Mouse (Mus musculus): ENCODE data around the gene Ttll5. TPM values are rescaled to one million over a fixed set of nuclear protein-coding genes. Genes with fewer than 3 reads are reported as not detected.

The Ttll5 gene
- polyA plus RNA-seq, 1 experiment from 2014 or later: 19.9 TPM

GRCm38 (mm10) chr12:85956251-85956650 lies 131.8 kb downstream of the Ttll5 start:
- H3K4me3 ChIP-seq (ENCODE audit: low read depth, low read length): no peak overlapping the region
- no peak overlapping the region for H3K27ac ChIP-seq (ENCODE audit: low read depth, low read length)
- 90% methylated on average over 6 of the region's 6 CpGs for WGBS
- H3K27me3 ChIP-seq (ENCODE audit: control insufficient read depth, insufficient read depth, low read length): no peaks in the 10 kb centered on the region
- H3K9ac ChIP-seq (ENCODE audit: low read length): no peak overlapping the region
- H3K36me3 ChIP-seq (ENCODE audit: control insufficient read depth, insufficient read depth, low read length): no peaks in the 10 kb centered on the region
- no peak overlapping the region for H3K4me2 ChIP-seq (ENCODE audit: low read depth, low read length, severe bottlenecking)
- no peak for ATAC-seq (replicated peaks; ENCODE audit: low FRiP score)
- DNase-seq (ENCODE audit: low spot score): no peak
- H3K4me1 ChIP-seq (replicated peaks; ENCODE audit: control insufficient read depth, insufficient read depth, low read length): no peaks in the 10 kb centered on the region
- H3K9me3 ChIP-seq (ENCODE audit: control insufficient read depth, low read length): no peaks in the 10 kb centered on the region

- Histone ChIP-seq H3K4me1 (replicated peaks; ENCODE audit: control insufficient read depth, insufficient read depth, low read length) (no peaks in the 10 kb centered on the region), H3K27me3 (ENCODE audit: control insufficient read depth, insufficient read depth, low read length) (no peaks in the 10 kb centered on the region), H3K4me2 (ENCODE audit: low read depth, low read length, severe bottlenecking) (no peak overlapping the region), H3K9ac (ENCODE audit: low read length) (no peak overlapping the region), H3K27ac (ENCODE audit: low read depth, low read length) (no peak overlapping the region), H3K9me3 (ENCODE audit: control insufficient read depth, low read length) (no peaks in the 10 kb centered on the region), H3K36me3 (ENCODE audit: control insufficient read depth, insufficient read depth, low read length) (no peaks in the 10 kb centered on the region), H3K4me3 (ENCODE audit: low read depth, low read length) (no peak overlapping the region)
- DNase-seq (ENCODE audit: low spot score) (no peak), ATAC-seq (replicated peaks; ENCODE audit: low FRiP score) (no peak)
- 89% methylated on average over 2 of the region's 2 CpGs for WGBS
Measured at GRCm38 (mm10) chr12:85958460-85958859, 134.0 kb downstream of the Ttll5 start.

- Histone ChIP-seq H3K4me3 (ENCODE audit: low read depth, low read length) (no peak overlapping the region), H3K9ac (ENCODE audit: low read length) (no peak overlapping the region), H3K27ac (ENCODE audit: low read depth, low read length) (no peak overlapping the region), H3K27me3 (ENCODE audit: control insufficient read depth, insufficient read depth, low read length) (no peaks in the 10 kb centered on the region), H3K9me3 (ENCODE audit: control insufficient read depth, low read length) (no peaks in the 10 kb centered on the region), H3K4me1 (replicated peaks; ENCODE audit: control insufficient read depth, insufficient read depth, low read length) (no peaks in the 10 kb centered on the region), H3K36me3 (ENCODE audit: control insufficient read depth, insufficient read depth, low read length) (no peaks in the 10 kb centered on the region), H3K4me2 (ENCODE audit: low read depth, low read length, severe bottlenecking) (no peak overlapping the region)
- ATAC-seq (replicated peaks; ENCODE audit: low FRiP score): no peak
- WGBS: 71% methylated on average over 10 of the region's 10 CpGs
- DNase-seq (ENCODE audit: low spot score): no peak
Measured at GRCm38 (mm10) chr12:85959822-85960501, 135.5 kb downstream of the Ttll5 start.

GRCm38 (mm10) chr12:85960699-85961098 lies 136.2 kb downstream of the Ttll5 start:
- Histone ChIP-seq H3K36me3 (ENCODE audit: control insufficient read depth, insufficient read depth, low read length) (no peaks in the 10 kb centered on the region), H3K27ac (ENCODE audit: low read depth, low read length) (no peak overlapping the region), H3K27me3 (ENCODE audit: control insufficient read depth, insufficient read depth, low read length) (no peaks in the 10 kb centered on the region), H3K4me2 (ENCODE audit: low read depth, low read length, severe bottlenecking) (no peak overlapping the region), H3K4me1 (replicated peaks; ENCODE audit: control insufficient read depth, insufficient read depth, low read length) (no peaks in the 10 kb centered on the region), H3K9ac (ENCODE audit: low read length) (no peak overlapping the region), H3K4me3 (ENCODE audit: low read depth, low read length) (no peak overlapping the region), H3K9me3 (ENCODE audit: control insufficient read depth, low read length) (no peaks in the 10 kb centered on the region)
- ATAC-seq (replicated peaks; ENCODE audit: low FRiP score) (no peak), DNase-seq (ENCODE audit: low spot score) (no peak)
- 88% methylated on average over 4 of the region's 4 CpGs for WGBS

DNA sequence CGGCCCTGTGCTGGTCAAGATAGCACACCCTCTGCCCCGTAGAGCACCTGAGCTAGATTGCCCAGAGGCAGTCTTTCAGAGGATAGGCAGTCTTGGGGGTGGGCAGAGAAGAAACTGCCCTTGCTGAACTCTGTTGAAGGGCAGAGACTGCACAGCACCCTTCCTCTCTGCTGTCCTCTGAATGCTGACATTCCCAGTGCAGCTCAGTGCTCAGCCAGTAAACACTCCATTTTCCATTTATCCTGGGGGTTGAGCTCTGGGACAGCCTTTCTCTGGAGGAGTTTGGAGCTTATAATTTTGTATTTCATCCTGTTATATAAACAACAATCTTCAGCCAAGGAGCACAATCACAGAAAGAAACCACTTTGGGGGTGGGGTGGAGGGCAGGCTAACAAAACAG lies 138.7 kb downstream of the Ttll5 start:
- H3K4me1 ChIP-seq (replicated peaks; ENCODE audit: control insufficient read depth, insufficient read depth, low read length): no peaks in the 10 kb centered on the region
- no peak overlapping the region for H3K9ac ChIP-seq (ENCODE audit: low read length)
- no peaks in the 10 kb centered on the region for H3K27me3 ChIP-seq (ENCODE audit: control insufficient read depth, insufficient read depth, low read length)
- no peak for ATAC-seq (replicated peaks; ENCODE audit: low FRiP score)
- H3K36me3 ChIP-seq (ENCODE audit: control insufficient read depth, insufficient read depth, low read length): no peaks in the 10 kb centered on the region
- no peak for DNase-seq (ENCODE audit: low spot score)
- 97% methylated on average over 2 of the region's 2 CpGs for WGBS
- H3K27ac ChIP-seq (ENCODE audit: low read depth, low read length): no peak overlapping the region
- H3K4me2 ChIP-seq (ENCODE audit: low read depth, low read length, severe bottlenecking): no peak overlapping the region
- H3K4me3 ChIP-seq (ENCODE audit: low read depth, low read length): no peak overlapping the region
- H3K9me3 ChIP-seq (ENCODE audit: control insufficient read depth, low read length): no peaks in the 10 kb centered on the region

GRCm38 (mm10) chr12:85963699-85964098 lies 139.2 kb downstream of the Ttll5 start:
- no peaks in the 10 kb centered on the region for H3K36me3 ChIP-seq (ENCODE audit: control insufficient read depth, insufficient read depth, low read length)
- DNase-seq (ENCODE audit: low spot score) (no peak), ATAC-seq (replicated peaks; ENCODE audit: low FRiP score) (no peak)
- H3K4me2 ChIP-seq (ENCODE audit: low read depth, low read length, severe bottlenecking): no peak overlapping the region
- H3K9me3 ChIP-seq (ENCODE audit: control insufficient read depth, low read length): no peaks in the 10 kb centered on the region
- H3K4me3 ChIP-seq (ENCODE audit: low read depth, low read length): no peak overlapping the region
- no peak overlapping the region for H3K9ac ChIP-seq (ENCODE audit: low read length)
- H3K4me1 ChIP-seq (replicated peaks; ENCODE audit: control insufficient read depth, insufficient read depth, low read length): no peaks in the 10 kb centered on the region
- no peaks in the 10 kb centered on the region for H3K27me3 ChIP-seq (ENCODE audit: control insufficient read depth, insufficient read depth, low read length)
- 90% methylated on average over 11 of the region's 11 CpGs for WGBS
- no peak overlapping the region for H3K27ac ChIP-seq (ENCODE audit: low read depth, low read length)

GRCm38 (mm10) chr12:85964436-85964835 lies 140.0 kb downstream of the Ttll5 start:
- Histone ChIP-seq H3K27me3 (ENCODE audit: control insufficient read depth, insufficient read depth, low read length) (no peaks in the 10 kb centered on the region), H3K36me3 (ENCODE audit: control insufficient read depth, insufficient read depth, low read length) (no peaks in the 10 kb centered on the region), H3K9me3 (ENCODE audit: control insufficient read depth, low read length) (no peaks in the 10 kb centered on the region), H3K9ac (ENCODE audit: low read length) (no peak overlapping the region), H3K27ac (ENCODE audit: low read depth, low read length) (no peak overlapping the region), H3K4me2 (ENCODE audit: low read depth, low read length, severe bottlenecking) (no peak overlapping the region), H3K4me1 (replicated peaks; ENCODE audit: control insufficient read depth, insufficient read depth, low read length) (no peaks in the 10 kb centered on the region), H3K4me3 (ENCODE audit: low read depth, low read length) (no peak overlapping the region)
- WGBS: 87% methylated on average over 3 of the region's 3 CpGs
- DNase-seq (ENCODE audit: low spot score) (no peak), ATAC-seq (replicated peaks; ENCODE audit: low FRiP score) (no peak)

DNA sequence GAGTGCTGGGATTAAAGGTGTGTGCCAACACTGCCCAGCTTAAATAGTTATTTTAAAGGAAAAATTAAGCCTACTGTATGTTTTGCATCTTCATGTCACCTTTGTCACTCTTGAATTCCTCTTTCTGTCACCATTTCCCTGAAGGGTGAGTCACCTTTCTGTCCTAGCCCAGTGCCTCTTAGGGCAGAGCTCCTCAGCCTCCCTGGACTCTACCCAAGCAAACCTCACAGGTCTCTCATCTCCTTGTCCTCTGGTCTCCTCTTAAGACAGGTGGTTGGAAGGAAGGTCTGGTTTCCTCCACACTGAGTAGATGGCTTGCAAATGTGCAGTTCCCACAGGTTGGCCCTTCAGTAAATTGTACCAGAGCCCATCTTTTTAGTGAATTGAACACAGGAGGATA lies 143.4 kb downstream of the Ttll5 start:
- Histone ChIP-seq H3K4me3 (ENCODE audit: low read depth, low read length) (no peak overlapping the region), H3K4me2 (ENCODE audit: low read depth, low read length, severe bottlenecking) (no peak overlapping the region), H3K27me3 (ENCODE audit: control insufficient read depth, insufficient read depth, low read length) (no peaks in the 10 kb centered on the region), H3K9me3 (ENCODE audit: control insufficient read depth, low read length) (no peaks in the 10 kb centered on the region), H3K36me3 (ENCODE audit: control insufficient read depth, insufficient read depth, low read length) (no peaks in the 10 kb centered on the region), H3K4me1 (replicated peaks; ENCODE audit: control insufficient read depth, insufficient read depth, low read length) (no peaks in the 10 kb centered on the region), H3K9ac (ENCODE audit: low read length) (no peak overlapping the region), H3K27ac (ENCODE audit: low read depth, low read length) (no peak overlapping the region)
- DNase-seq (ENCODE audit: low spot score) (no peak), ATAC-seq (replicated peaks; ENCODE audit: low FRiP score) (no peak)

GRCm38 (mm10) chr12:85968409-85968808 lies 143.9 kb downstream of the Ttll5 start:
- Histone ChIP-seq H3K27ac (ENCODE audit: low read depth, low read length) (no peak overlapping the region), H3K9ac (ENCODE audit: low read length) (no peak overlapping the region), H3K4me3 (ENCODE audit: low read depth, low read length) (no peak overlapping the region), H3K9me3 (ENCODE audit: control insufficient read depth, low read length) (no peaks in the 10 kb centered on the region), H3K36me3 (ENCODE audit: control insufficient read depth, insufficient read depth, low read length) (no peaks in the 10 kb centered on the region), H3K4me2 (ENCODE audit: low read depth, low read length, severe bottlenecking) (no peak overlapping the region), H3K27me3 (ENCODE audit: control insufficient read depth, insufficient read depth, low read length) (no peaks in the 10 kb centered on the region), H3K4me1 (replicated peaks; ENCODE audit: control insufficient read depth, insufficient read depth, low read length) (no peaks in the 10 kb centered on the region)
- DNase-seq (ENCODE audit: low spot score) (no peak), ATAC-seq (replicated peaks; ENCODE audit: low FRiP score) (no peak)
- WGBS: 77% methylated on average over 4 of the region's 4 CpGs
